ENCODE assay signal across 20 mouse cellular contexts in genomic region chr9:67646820-67647219, GRCm38 (mm10).
DNase-seq lines count a peak whose midpoint lies in the region; TF ChIP-seq lines count a peak whose summit lies in the region.
"Had no signal": no experiment of that assay in that cellular context is flagged by ENCODE, and none has a peak within 500 bp of the region (broad histone marks: within the 10 kb centered on the region; RNA-seq: fewer than 3 reads in every experiment).

No protein-coding gene starts in this region.

- H3K4me3 ChIP-seq in layer of hippocampus, adult 2 months: no peak overlapping the region
- no peak overlapping the region for H3K4me3 ChIP-seq in left cerebral cortex, adult 2 months
- H3K4me3 ChIP-seq: embryonic facial prominence, embryonic 13.5 days; embryonic facial prominence, embryonic 15.5 days; erythroblast, embryonic 14.5 days; forebrain, embryonic 10.5 days; forebrain, embryonic 12.5 days had no signal

- peak overlapping the region; percentile 55; the same call in 1 of the 2 replicates for H3K27ac ChIP-seq in layer of hippocampus, adult 2 months
- H3K27ac ChIP-seq in left cerebral cortex, adult 2 months: peak overlapping the region; percentile 71; the same call in 1 of the 2 replicates
- H3K27ac ChIP-seq: embryonic facial prominence, embryonic 13.5 days; embryonic facial prominence, embryonic 15.5 days; forebrain, embryonic 10.5 days; forebrain, embryonic 12.5 days had no signal

- intact Hi-C loops in left cerebral cortex, adult 2 months (cut with DNase I): no loop called here

- no peak for TF ChIP-seq CTCF in layer of hippocampus, adult 2 months (conservative IDR thresholded peaks at IDR 0.05)
- no peak for TF ChIP-seq CTCF in left cerebral cortex, adult 2 months (IDR thresholded peaks at IDR 0.05)

- DNase-seq in layer of hippocampus, adult 2 months (ENCODE audit: low spot score in 2 of 2): peak in 1 of 2 experiments; percentile 15
- no peak for DNase-seq in layer of hippocampus, postnatal 36 days
- no peak for DNase-seq in left cerebral cortex, adult 2 months (ENCODE audit: extremely low spot score in 1 of 2, low spot score in 2 of 2)
- DNase-seq in left cerebral cortex, adult 9 months (ENCODE audit: low spot score in 2 of 2): no peak
- peak; percentile 53 for DNase-seq in brain, adult 2 months (ENCODE audit: low read depth, low spot score)
- no peak for DNase-seq in embryo, embryonic 10.5 days (ENCODE audit: low spot score)
- DNase-seq: adrenal gland, adult 2 months; adrenal gland, postnatal 10 days; adrenal gland, postnatal 25 days; cerebellum, adult 11-12 months; cerebellum, adult 2 months; cerebellum, adult 9-10 months; cerebellum, postnatal 10 days; cerebellum, postnatal 25 days; embryo, embryonic 11 days had no signal
